ENCODE assay signal across 9 mouse cellular contexts in genomic region chr3:94821008-94821638, GRCm38 (mm10). TPM values are rescaled to one million over a fixed set of nuclear protein-coding genes. Genes with fewer than 3 reads are reported as not detected.
A peak's percentile ranks its signal among the peaks of the same experiment; 100 is the strongest.
DNase-seq lines count a peak whose midpoint lies in the region; ATAC-seq and TF ChIP-seq lines count a peak whose summit lies in the region.
"Had no signal": no experiment of that assay in that cellular context is flagged by ENCODE, and none has a peak within 500 bp of the region (broad histone marks: within the 10 kb centered on the region; RNA-seq: fewer than 3 reads in every experiment).

No protein-coding gene starts in this region.

- DNase-seq in frontal cortex, postnatal 14 days (ENCODE audit: low spot score in 2 of 2) = no peak
- DNase-seq in cerebellum, adult 2 months = peak; percentile 67 to 68
- DNase-seq in forelimb bud, embryonic 11.5 days (ENCODE audit: low read depth, low spot score) = peak; percentile 86
- peak; percentile 97 for DNase-seq in midbrain, embryonic 11.5 days (ENCODE audit: low spot score, missing footprints)

- peak overlapping the region; percentile 79 for H3K27ac ChIP-seq in cerebellum, adult 2 months (ENCODE audit: insufficient read depth, low read length)
- peak overlapping the region; percentile 90 for H3K27ac ChIP-seq in hindbrain, embryonic 13.5 days
- peak overlapping the region; percentile 88 for H3K27ac ChIP-seq in limb, embryonic 13.5 days
- peak overlapping the region; percentile 80 for H3K27ac ChIP-seq in midbrain, embryonic 11.5 days (ENCODE audit: low read depth, low read length)
- peak overlapping the region; percentile 80 for H3K27ac ChIP-seq in stomach, embryonic 15.5 days

- no peaks in the 10 kb centered on the region for H3K4me1 ChIP-seq in cerebellum, adult 2 months (ENCODE audit: control insufficient read depth, insufficient read depth, low read length)
- 0 out of 2 replicates have a peak, but pooled peaks cover 3% of the 10 kb centered on the region for H3K4me1 ChIP-seq in hindbrain, embryonic 13.5 days (replicated peaks)
- no peaks in the 10 kb centered on the region for H3K4me1 ChIP-seq in limb, embryonic 13.5 days
- H3K4me1 ChIP-seq in midbrain, embryonic 11.5 days (ENCODE audit: control insufficient read depth, insufficient read depth, low read length) = peaks cover 2% of the 10 kb centered on the region; the same call in 1 of the 2 replicates
- no peaks in the 10 kb centered on the region for H3K4me1 ChIP-seq in stomach, embryonic 15.5 days

- H3K9ac ChIP-seq in hindbrain, embryonic 13.5 days = peak overlapping the region; percentile 81
- H3K9ac ChIP-seq in limb, embryonic 13.5 days = peak overlapping the region; percentile 93
- peak overlapping the region; percentile 85 for H3K9ac ChIP-seq in midbrain, embryonic 11.5 days (ENCODE audit: low read length)
- H3K9ac ChIP-seq in stomach, embryonic 15.5 days = peak overlapping the region; percentile 63; the same call in 1 of the 2 replicates

- TF ChIP-seq POLR2A in cerebellum, adult 2 months (IDR thresholded peaks at IDR 0.05; ENCODE audit: borderline replicate concordance, insufficient read depth, low read length) = no peak

- no peaks in the 10 kb centered on the region for H3K27me3 ChIP-seq in cerebellum, adult 2 months (ENCODE audit: control insufficient read depth, insufficient read depth, low read length)
- no peaks in the 10 kb centered on the region for H3K27me3 ChIP-seq in hindbrain, embryonic 13.5 days
- H3K27me3 ChIP-seq in limb, embryonic 13.5 days = no peaks in the 10 kb centered on the region
- H3K27me3 ChIP-seq in midbrain, embryonic 11.5 days (ENCODE audit: control insufficient read depth, insufficient read depth, low read length) = no peaks in the 10 kb centered on the region
- H3K27me3 ChIP-seq in stomach, embryonic 15.5 days (replicated peaks) = no peaks in the 10 kb centered on the region
- H3K27me3 ChIP-seq: CH12.LX had no signal

- peak; percentile 50 for ATAC-seq in frontal cortex, adult (ENCODE audit: low TSS enrichment)
- ATAC-seq in hindbrain, embryonic 13.5 days (ENCODE audit: low FRiP score) = peak; percentile 81
- peak; percentile 83 for ATAC-seq in limb, embryonic 13.5 days (ENCODE audit: low FRiP score, low read depth)
- peak; percentile 81 for ATAC-seq in midbrain, embryonic 11.5 days (ENCODE audit: low FRiP score)
- peak; percentile 43; the same call in 1 of the 2 replicates for ATAC-seq in stomach, embryonic 15.5 days (ENCODE audit: insufficient read depth, low FRiP score, low read depth)

- WGBS in cerebellum, adult 2 months = under 1% methylated on average over 31 of the region's 31 CpGs
- WGBS in hindbrain, embryonic 13.5 days = 1% methylated on average over 31 of the region's 31 CpGs
- WGBS in limb, embryonic 13.5 days = 2% methylated on average over 31 of the region's 31 CpGs
- WGBS in midbrain, embryonic 11.5 days = 2% methylated on average over 31 of the region's 31 CpGs
- 2% methylated on average over 31 of the region's 31 CpGs for WGBS in stomach, embryonic 15.5 days

- peak overlapping the region; percentile 81 for H3K4me3 ChIP-seq in cerebellum, adult 2 months (replicated peaks; ENCODE audit: insufficient read depth, low read depth, low read length)
- H3K4me3 ChIP-seq in hindbrain, embryonic 13.5 days = peak overlapping the region; percentile 62
- peak overlapping the region; percentile 64 for H3K4me3 ChIP-seq in limb, embryonic 13.5 days
- H3K4me3 ChIP-seq in midbrain, embryonic 11.5 days (ENCODE audit: low read depth, low read length) = peak overlapping the region; percentile 54
- H3K4me3 ChIP-seq in stomach, embryonic 15.5 days (replicated peaks) = peak overlapping the region; percentile 60

- no peak for TF ChIP-seq CTCF in cerebellum, adult 2 months (IDR thresholded peaks at IDR 0.05; ENCODE audit: borderline replicate concordance, insufficient read depth, low read depth, low read length)

- no peaks in the 10 kb centered on the region; the same call in 1 of the 2 replicates for H3K36me3 ChIP-seq in hindbrain, embryonic 13.5 days
- no peaks in the 10 kb centered on the region for H3K36me3 ChIP-seq in limb, embryonic 13.5 days
- no peaks in the 10 kb centered on the region for H3K36me3 ChIP-seq in midbrain, embryonic 11.5 days (ENCODE audit: control insufficient read depth, insufficient read depth, low read length)
- H3K36me3 ChIP-seq in stomach, embryonic 15.5 days = no peaks in the 10 kb centered on the region

- no peaks in the 10 kb centered on the region for H3K9me3 ChIP-seq in hindbrain, embryonic 13.5 days
- H3K9me3 ChIP-seq in limb, embryonic 13.5 days = peaks cover 3% of the 10 kb centered on the region
- H3K9me3 ChIP-seq in midbrain, embryonic 11.5 days (ENCODE audit: control insufficient read depth, low read length) = no peaks in the 10 kb centered on the region
- H3K9me3 ChIP-seq in stomach, embryonic 15.5 days = no peaks in the 10 kb centered on the region

- H3K4me2 ChIP-seq in hindbrain, embryonic 13.5 days = peak overlapping the region; percentile 64
- peak overlapping the region; percentile 68 for H3K4me2 ChIP-seq in limb, embryonic 13.5 days (replicated peaks)
- H3K4me2 ChIP-seq in midbrain, embryonic 11.5 days = peak overlapping the region; percentile 62
- peak overlapping the region; percentile 66 for H3K4me2 ChIP-seq in stomach, embryonic 15.5 days

RNA-seq across cellular contexts. Expression of gene Pogz, which starts 16.2 kb away (rescaled TPM):
- polyA plus RNA-seq in cerebellum, adult 2 months (2012; rRNA removed) = 45.3 and 46.2 TPM in 2 replicates
- polyA plus RNA-seq in hindbrain, embryonic 13.5 days (2015; fragmentation: Nextera tagmentation; extraction: Ambion mirVana) = 22.7 and 23.4 TPM in 2 replicates
- 21.2 and 25.0 TPM in 2 replicates for polyA plus RNA-seq in limb, embryonic 13.5 days (2015; fragmentation: Nextera tagmentation; extraction: Ambion mirVana)
- polyA plus RNA-seq in midbrain, embryonic 11.5 days (2014; fragmentation: Nextera tagmentation; extraction: Ambion mirVana) = 24.1 and 24.2 TPM in 2 replicates
- polyA plus RNA-seq in stomach, embryonic 15.5 days (2015; fragmentation: Nextera tagmentation; extraction: Ambion mirVana) = 14.6 and 15.3 TPM in 2 replicates

RNA-seq across cellular contexts. Expression of gene Cgn, which starts 34.8 kb away (rescaled TPM):
- 5.3 and 5.7 TPM in 2 replicates for polyA plus RNA-seq in cerebellum, adult 2 months (2012; rRNA removed)
- 7.4 and 7.6 TPM in 2 replicates for polyA plus RNA-seq in hindbrain, embryonic 13.5 days (2015; fragmentation: Nextera tagmentation; extraction: Ambion mirVana)
- polyA plus RNA-seq in limb, embryonic 13.5 days (2015; fragmentation: Nextera tagmentation; extraction: Ambion mirVana) = 7.1 and 7.3 TPM in 2 replicates
- 2.3 and 2.9 TPM in 2 replicates for polyA plus RNA-seq in midbrain, embryonic 11.5 days (2014; fragmentation: Nextera tagmentation; extraction: Ambion mirVana)
- 51.0 and 56.7 TPM in 2 replicates for polyA plus RNA-seq in stomach, embryonic 15.5 days (2015; fragmentation: Nextera tagmentation; extraction: Ambion mirVana)

Comparison
In these comparisons a context has a peak if more than half of its experiments do, and no peak if none do; other contexts are left out.
1. DNase-seq: peak in cerebellum, adult 2 months (2 of 2), forelimb bud, embryonic 11.5 days (single experiment) and midbrain, embryonic 11.5 days (single experiment); none in frontal cortex, postnatal 14 days (0 of 2).
2. Peak in every context shown above with its lines, with median percentiles within 50 percentile points of each other: ATAC-seq, H3K27ac ChIP-seq, H3K4me3 ChIP-seq, H3K4me2 ChIP-seq and H3K9ac ChIP-seq.